Mouse (Mus musculus) liver, embryonic 11.5 days (tissue): ENCODE measurements around the gene Hmcn2. TPM values are rescaled to one million over a fixed set of nuclear protein-coding genes. Genes with fewer than 3 reads are reported as not detected.

Experiments
- ATAC-seq: fragments of 200-750 bp; cut with Nextera tagmentation; replicated peaks from 2 replicates; pipeline ENCODE4 v1.8.0; 2017; ENCODE audit warnings: moderate number of reproducible peaks, mild to moderate bottlenecking, moderate TSS enrichment, moderate library complexity; ENCODE audit not compliant: low FRiP score
- DNase-seq: peaks from one replicate; pipeline ENCODE4 v3.0.0-alpha.2; 2017; ENCODE audit warnings: low spot score
- H3K27ac ChIP-seq: fragments of 300-500 bp; sonication (generic); 2 replicates; pipeline ENCODE4 v1.5.1; 2014; ENCODE audit warnings: mild to moderate bottlenecking, low read depth, low read length, control low read depth
- H3K27me3 ChIP-seq: fragments of 300-500 bp; sonication (generic); replicated peaks from 2 replicates; pipeline ENCODE4 v1.6.1; 2014; ENCODE audit warnings: low read length, mixed read lengths; ENCODE audit not compliant: control insufficient read depth, insufficient read depth
- H3K36me3 ChIP-seq: fragments of 300-500 bp; sonication (generic); 2 replicates; pipeline ENCODE4 v1.6.1; 2014; ENCODE audit warnings: mild to moderate bottlenecking, low read length, moderate library complexity, mixed read lengths; ENCODE audit not compliant: control insufficient read depth, insufficient read depth
- H3K4me1 ChIP-seq: fragments of 300-500 bp; sonication (generic); replicated peaks from 2 replicates; pipeline ENCODE4 v1.6.1; 2014; ENCODE audit warnings: low read length, mixed read lengths; ENCODE audit not compliant: control insufficient read depth, insufficient read depth
- H3K4me2 ChIP-seq: fragments of 300-500 bp; sonication (generic); 2 replicates; pipeline ENCODE4 v1.6.1; 2014; ENCODE audit warnings: mild to moderate bottlenecking, control low read depth, moderate library complexity
- H3K4me3 ChIP-seq: fragments of 300-500 bp; sonication (generic); 2 replicates; pipeline ENCODE4 v1.5.1; 2014; ENCODE audit warnings: low read depth, low read length, control low read depth
- H3K9ac ChIP-seq: fragments of 300-500 bp; sonication (generic); 2 replicates; pipeline ENCODE4 v1.6.1; 2014; ENCODE audit warnings: low read depth, low read length, control low read depth
- H3K9me3 ChIP-seq: fragments of 300-500 bp; sonication (generic); 2 replicates; pipeline ENCODE4 v1.6.1; 2016; ENCODE audit warnings: low read length, inconsistent platforms, mixed read lengths; ENCODE audit not compliant: control insufficient read depth
- WGBS: fragments of 180-500 bp; shearing (Covaris S2); extraction: QIAGEN DNeasy Blood & Tissue Kit; methylation state at CpG from one replicate; pipeline ENCODE4 v1.1.7; 2014; 5-methylcytosine and 5-hydroxymethylcytosine counted together
- polyA plus RNA-seq: library from polyadenylated mRNA; unstranded; fragments of >200 nt; fragmentation: Nextera tagmentation; extraction: Ambion mirVana; gene quantifications from 2 replicates; pipeline ENCODE4 v1.2.1, GENCODE M21; 2014

Hmcn2 gene
- polyA plus RNA-seq, 1 experiment from 2014 or later, result 0.10 TPM

- Histone ChIP-seq H3K27me3 (peaks cover 13% of the 10 kb centered on the region), H3K4me2 (no peak overlapping the region), H3K27ac (no peak overlapping the region), H3K36me3 (no peaks in the 10 kb centered on the region; the same call in 1 of the 2 replicates), H3K4me1 (peaks cover 21% of the 10 kb centered on the region; the same call in 1 of the 2 replicates), H3K4me3 (no peak overlapping the region), H3K9me3 (no peaks in the 10 kb centered on the region), H3K9ac (no peak overlapping the region)
- ATAC-seq (no peak), DNase-seq (no peak)
- 80% methylated on average over 7 of the region's 7 CpGs for WGBS
Measured at GRCm38 (mm10) chr2:31468857-31469256, 154.6 kb downstream of the Hmcn2 start.

GRCm38 (mm10) chr2:31469480-31469879, 155.3 kb downstream of the Hmcn2 start:
- WGBS, result 35% methylated on average over 7 of the region's 7 CpGs
- no peak overlapping the region for H3K9ac ChIP-seq

GRCm38 (mm10) chr2:31469931-31470682, 155.9 kb downstream of the Hmcn2 start, which contains the start of gene Ass1:
Gene Ass1 (plus strand): TSS chr2:31470207.
- H3K27ac ChIP-seq, result no peak within 1 kb of the TSS
- peaks cover 11% of the 10 kb centered on the region; the same call in 1 of the 2 replicates for H3K4me1 ChIP-seq
- peak; percentile 82 for ATAC-seq
- H3K36me3 ChIP-seq, result no peaks in the 10 kb centered on the region; the same call in 1 of the 2 replicates
- peaks cover 10% of the 10 kb centered on the region for H3K27me3 ChIP-seq
- H3K4me2 ChIP-seq, result peak within 1 kb of the TSS; percentile 98
- peak within 1 kb of the TSS; percentile 59 for H3K9ac ChIP-seq
- H3K4me3 ChIP-seq, result peak within 1 kb of the TSS; percentile 60
- H3K9me3 ChIP-seq, result no peaks in the 10 kb centered on the region
- peak; percentile 81 for DNase-seq
- WGBS, result under 1% methylated on average over 40 of the region's 49 CpGs

More at GRCm38 (mm10) chr2:31469480-31469879, 155.3 kb downstream of the Hmcn2 start:
- H3K4me2 ChIP-seq, result peak overlapping the region; percentile 98
- 0 out of 2 replicates have a peak overlapping the region, but pooled peaks have one; percentile 60 for H3K4me3 ChIP-seq
- H3K27me3 ChIP-seq, result peaks cover 10% of the 10 kb centered on the region
- peaks cover 14% of the 10 kb centered on the region; the same call in 1 of the 2 replicates for H3K4me1 ChIP-seq
- H3K9me3 ChIP-seq, result no peaks in the 10 kb centered on the region
- H3K36me3 ChIP-seq, result no peaks in the 10 kb centered on the region; the same call in 1 of the 2 replicates
- DNase-seq, result no peak
- H3K27ac ChIP-seq, result no peak overlapping the region
- no peak for ATAC-seq

- H3K27me3 ChIP-seq, result peaks cover 10% of the 10 kb centered on the region
- ATAC-seq (0 out of 2 replicates have a peak, but pooled peaks have one; percentile 39), DNase-seq (peak; percentile 49)
- peaks cover 11% of the 10 kb centered on the region; the same call in 1 of the 2 replicates for H3K4me1 ChIP-seq
- peak overlapping the region; percentile 98 for H3K4me2 ChIP-seq
- H3K27ac ChIP-seq, result no peak overlapping the region
- WGBS, result 8% methylated on average over 19 of the region's 19 CpGs
- H3K4me3 ChIP-seq, result peak overlapping the region; percentile 60
- H3K36me3 ChIP-seq, result no peaks in the 10 kb centered on the region; the same call in 1 of the 2 replicates
- no peaks in the 10 kb centered on the region for H3K9me3 ChIP-seq
- H3K9ac ChIP-seq, result peak overlapping the region; percentile 59
Measured at GRCm38 (mm10) chr2:31470683-31471385, 156.6 kb downstream of the Hmcn2 start.

GRCm38 (mm10) chr2:31471611-31472010, 157.4 kb downstream of the Hmcn2 start:
- peaks cover 11% of the 10 kb centered on the region; the same call in 1 of the 2 replicates for H3K4me1 ChIP-seq
- ATAC-seq (no peak), DNase-seq (no peak)
- peaks cover 10% of the 10 kb centered on the region for H3K27me3 ChIP-seq
- no peak overlapping the region for H3K4me3 ChIP-seq
- peak overlapping the region; percentile 98 for H3K4me2 ChIP-seq
- H3K27ac ChIP-seq, result no peak overlapping the region
- WGBS, result 51% methylated on average over 6 of the region's 6 CpGs
- H3K36me3 ChIP-seq, result no peaks in the 10 kb centered on the region; the same call in 1 of the 2 replicates
- H3K9ac ChIP-seq, result no peak overlapping the region
- no peaks in the 10 kb centered on the region for H3K9me3 ChIP-seq

GRCm38 (mm10) chr2:31472406-31473065, 158.3 kb downstream of the Hmcn2 start:
- Histone ChIP-seq H3K27me3 (peaks cover 10% of the 10 kb centered on the region), H3K9me3 (no peaks in the 10 kb centered on the region), H3K4me1 (peaks cover 11% of the 10 kb centered on the region; the same call in 1 of the 2 replicates), H3K4me2 (no peak overlapping the region; the same call in 1 of the 2 replicates), H3K9ac (no peak overlapping the region), H3K4me3 (no peak overlapping the region), H3K36me3 (no peaks in the 10 kb centered on the region; the same call in 1 of the 2 replicates), H3K27ac (no peak overlapping the region)
- no peak for DNase-seq
- 40% methylated on average over 10 of the region's 10 CpGs for WGBS
- no peak for ATAC-seq

GRCm38 (mm10) chr2:31473941-31474340, 159.7 kb downstream of the Hmcn2 start:
- H3K27me3 ChIP-seq, result peaks cover 10% of the 10 kb centered on the region
- H3K4me2 ChIP-seq, result no peak overlapping the region
- H3K27ac ChIP-seq, result no peak overlapping the region
- ATAC-seq (no peak), DNase-seq (no peak)
- H3K4me1 ChIP-seq, result peaks cover 11% of the 10 kb centered on the region; the same call in 1 of the 2 replicates
- H3K36me3 ChIP-seq, result no peaks in the 10 kb centered on the region; the same call in 1 of the 2 replicates
- no peaks in the 10 kb centered on the region for H3K9me3 ChIP-seq
- no peak overlapping the region for H3K9ac ChIP-seq
- H3K4me3 ChIP-seq, result no peak overlapping the region
- WGBS, result 56% methylated on average over 4 of the region's 4 CpGs

- 71% methylated on average over 5 of the region's 5 CpGs for WGBS
- no peaks in the 10 kb centered on the region; the same call in 1 of the 2 replicates for H3K36me3 ChIP-seq
- no peak overlapping the region for H3K4me3 ChIP-seq
- 0 out of 2 replicates have a peak, but pooled peaks cover 4% of the 10 kb centered on the region for H3K27me3 ChIP-seq
- no peaks in the 10 kb centered on the region for H3K9me3 ChIP-seq
- no peak for DNase-seq
- no peak overlapping the region for H3K27ac ChIP-seq
- H3K4me1 ChIP-seq, result peaks cover 11% of the 10 kb centered on the region; the same call in 1 of the 2 replicates
- H3K4me2 ChIP-seq, result no peak overlapping the region
- ATAC-seq, result no peak
- H3K9ac ChIP-seq, result no peak overlapping the region
Measured at GRCm38 (mm10) chr2:31474686-31475085, 160.5 kb downstream of the Hmcn2 start.
